Mouse (Mus musculus) gastrocnemius, postnatal 36 days (tissue): ENCODE measurements around the gene Ceacam2. TPM values are rescaled to one million over a fixed set of nuclear protein-coding genes. Genes with fewer than 3 reads are reported as not detected.
"Not testable (repeated sequence)": the region's sequence is repeated elsewhere in the genome, so short reads cannot be mapped to it uniquely, and the experiment has no call there.

ENCODE experiments used
- DNase-seq, 2 experiments: peaks; one replicate each; pipeline ENCODE4 v3.0.0; 2022
- intact Hi-C: fragments of 180-260 bp; cut with DNase I; formaldehyde crosslinking; loops from one replicate; pipeline ENCODE4 v1.15.1; 2025
- long read RNA-seq, 2 experiments: library from polyadenylated mRNA; stranded (forward); transcript quantifications; one replicate each; pipeline ENCODE4 v2.0.0; 2021
- total RNA-seq, 2 experiments: library from RNA; stranded (reverse); gene quantifications; 2 replicates each; pipeline ENCODE4 v1.2.3; 2021

Gene Ceacam2
- under 1 TPM; 0.64 to 0.79 TPM for total RNA-seq
- long read RNA-seq, experiment 1: 0 reads
- long read RNA-seq, experiment 2, partial matches to known transcripts: 0 of 1 reads
- long read RNA-seq, experiment 2, other reads (novel, unspliced or antisense): 0 of 1 reads

- DNase-seq: not testable (repeated sequence)
- intact Hi-C loops: loop anchor here (5.0 kb wide), 1 partner anchor 117 kb away; no protein-coding TSS in a partner anchor
These were observed at the start of gene Ceacam2 for GRCm38 (mm10) chr7:25539376-25539907. TSS of gene Ceacam2 (minus strand) at chr7:25539857.

- DNase-seq: no peak
- intact Hi-C loops: no loop called here
These were observed 45.9 kb upstream of the Ceacam2 start for GRCm38 (mm10) chr7:25585351-25586204.

GRCm38 (mm10) chr7:25584651-25585050, 45.0 kb upstream of the Ceacam2 start:
- no peak for DNase-seq
- intact Hi-C loops: no loop called here

GRCm38 (mm10) chr7:25582301-25582810, 42.7 kb upstream of the Ceacam2 start:
- DNase-seq: no peak
- intact Hi-C loops: no loop called here

GRCm38 (mm10) chr7:25579441-25579840, 39.8 kb upstream of the Ceacam2 start:
- DNase-seq: no peak
- intact Hi-C loops: no loop called here

- intact Hi-C loops: not testable (repeated sequence)
These were observed 37.3 kb upstream of the Ceacam2 start for GRCm38 (mm10) chr7:25576793-25577437.

GRCm38 (mm10) chr7:25576308-25576707, 36.7 kb upstream of the Ceacam2 start:
- intact Hi-C loops, DNase-seq: not testable (repeated sequence)

More at GRCm38 (mm10) chr7:25576793-25577437, 37.3 kb upstream of the Ceacam2 start:
- not testable (repeated sequence) for DNase-seq

- intact Hi-C loops: no loop called here
- no peak for DNase-seq
These were observed 36.2 kb upstream of the Ceacam2 start for GRCm38 (mm10) chr7:25575870-25576269.

- DNase-seq: no peak
- intact Hi-C loops: no loop called here
These were observed 35.4 kb upstream of the Ceacam2 start for GRCm38 (mm10) chr7:25575105-25575504.

GRCm38 (mm10) chr7:25573806-25574205, 34.1 kb upstream of the Ceacam2 start:
- DNase-seq, intact Hi-C loops: not testable (repeated sequence)

- intact Hi-C loops: no loop called here
- DNase-seq: no peak
These were observed 29.1 kb upstream of the Ceacam2 start for GRCm38 (mm10) chr7:25568721-25569120.

- intact Hi-C loops: loop anchor here (2.0 kb wide), 1 partner anchor 63 kb away; no protein-coding TSS in a partner anchor
- DNase-seq: not testable (repeated sequence)
These were observed 1.8 kb upstream of the Ceacam2 start for GRCm38 (mm10) chr7:25541464-25541863.

GRCm38 (mm10) chr7:25539954-25540353, 297 bp upstream of the Ceacam2 start:
- intact Hi-C loops: loop anchor here (2.0 to 5.0 kb wide), 2 partner anchors 61 to 118 kb away; no protein-coding TSS in a partner anchor
- not testable (repeated sequence) for DNase-seq

GRCm38 (mm10) chr7:25530837-25531236, 8.8 kb downstream of the Ceacam2 start:
- intact Hi-C loops: no loop called here
- no peak for DNase-seq

GRCm38 (mm10) chr7:25516070-25516777, 23.4 kb downstream of the Ceacam2 start:
- intact Hi-C loops, DNase-seq: not testable (repeated sequence)

- DNase-seq, intact Hi-C loops: not testable (repeated sequence)
These were observed 24.0 kb downstream of the Ceacam2 start for GRCm38 (mm10) chr7:25515667-25516066.

GRCm38 (mm10) chr7:25509925-25510324, 29.7 kb downstream of the Ceacam2 start:
- DNase-seq: no peak
- intact Hi-C loops: no loop called here

- intact Hi-C loops: no loop called here
- no peak for DNase-seq
These were observed 45.0 kb downstream of the Ceacam2 start for GRCm38 (mm10) chr7:25494649-25495048.

- intact Hi-C loops, DNase-seq: not testable (repeated sequence)
These were observed 49.0 kb downstream of the Ceacam2 start for GRCm38 (mm10) chr7:25490698-25491097.

- intact Hi-C loops: loop anchor here (10.0 kb wide), 1 partner anchor 115 kb away; no protein-coding TSS in a partner anchor
These were observed 50.3 kb downstream of the Ceacam2 start for GRCm38 (mm10) chr7:25489382-25489781.

More at GRCm38 (mm10) chr7:25489382-25489781, 50.3 kb downstream of the Ceacam2 start:
- not testable (repeated sequence) for DNase-seq
